Comparison of ENCODE assay signal across 8 mouse cellular contexts in genomic region chr6:71707511-71708501, GRCm38 (mm10). TPM values are rescaled to one million over a fixed set of nuclear protein-coding genes. Genes with fewer than 3 reads are reported as not detected.
DNase-seq lines count a peak whose midpoint lies in the region; ATAC-seq and TF ChIP-seq lines count a peak whose summit lies in the region.

Gene Reep1, plus strand, starts transcription at chr6:71707561.

- no peaks in the 10 kb centered on the region for H3K4me1 ChIP-seq in kidney, adult 2 months (ENCODE audit: control insufficient read depth, insufficient read depth, low read length)
- peaks cover 6% of the 10 kb centered on the region; the same call in 1 of the 2 replicates for H3K4me1 ChIP-seq in intestine, embryonic 14.5 days (replicated peaks; ENCODE audit: control insufficient read depth, insufficient read depth, low read length)
- H3K4me1 ChIP-seq in limb, embryonic 11.5 days (ENCODE audit: control insufficient read depth, insufficient read depth, low read length) = 0 out of 2 replicates have a peak, but pooled peaks cover 2% of the 10 kb centered on the region
- H3K4me1 ChIP-seq in midbrain, embryonic 14.5 days (ENCODE audit: control insufficient read depth, insufficient read depth, low read length) = peaks cover 12% of the 10 kb centered on the region

- no peaks in the 10 kb centered on the region for H3K9me3 ChIP-seq in intestine, embryonic 14.5 days (ENCODE audit: control insufficient read depth, low read length)
- H3K9me3 ChIP-seq in limb, embryonic 11.5 days (ENCODE audit: control insufficient read depth, low read length) = no peaks in the 10 kb centered on the region
- no peaks in the 10 kb centered on the region for H3K9me3 ChIP-seq in midbrain, embryonic 14.5 days (ENCODE audit: control insufficient read depth, low read length)

- no peaks in the 10 kb centered on the region for H3K36me3 ChIP-seq in kidney, adult 2 months (ENCODE audit: control insufficient read depth, insufficient read depth, low read length)
- no peaks in the 10 kb centered on the region for H3K36me3 ChIP-seq in intestine, embryonic 14.5 days (ENCODE audit: control insufficient read depth, insufficient read depth, low read length)
- no peaks in the 10 kb centered on the region for H3K36me3 ChIP-seq in limb, embryonic 11.5 days (ENCODE audit: control insufficient read depth, insufficient read depth, low read length)
- H3K36me3 ChIP-seq in midbrain, embryonic 14.5 days (ENCODE audit: control insufficient read depth, insufficient read depth, low read length) = no peaks in the 10 kb centered on the region

- H3K9ac ChIP-seq in intestine, embryonic 14.5 days (ENCODE audit: low read length) = peak within 1 kb of the TSS; percentile 56
- peak within 1 kb of the TSS; percentile 58 for H3K9ac ChIP-seq in limb, embryonic 11.5 days (ENCODE audit: low read length)
- H3K9ac ChIP-seq in midbrain, embryonic 14.5 days (replicated peaks; ENCODE audit: low read length) = peak within 1 kb of the TSS; percentile 76

- no peak for TF ChIP-seq POLR2A in kidney, adult 2 months (IDR thresholded peaks at IDR 0.05; ENCODE audit: low read depth, low read length)

- H3K4me3 ChIP-seq in kidney, adult 2 months (ENCODE audit: insufficient read depth, low read depth, low read length) = peak within 1 kb of the TSS; percentile 61
- H3K4me3 ChIP-seq in intestine, embryonic 14.5 days (ENCODE audit: low read depth, low read length) = peak within 1 kb of the TSS; percentile 61
- peak within 1 kb of the TSS; percentile 49 for H3K4me3 ChIP-seq in limb, embryonic 11.5 days (ENCODE audit: low read depth, low read length)
- H3K4me3 ChIP-seq in midbrain, embryonic 14.5 days (replicated peaks; ENCODE audit: low read depth, low read length) = peak within 1 kb of the TSS; percentile 71

- peak; percentile 24 for DNase-seq in kidney, adult 2 months
- DNase-seq in kidney, adult 11 months = no peak
- peak; percentile 83 for DNase-seq in embryo, embryonic 10 days (ENCODE audit: low spot score)
- DNase-seq in gastrocnemius, postnatal 25 days = peak; percentile 76
- peak; percentile 78 for DNase-seq in intestine, embryonic 14.5 days (ENCODE audit: low spot score)
- DNase-seq in limb, embryonic 11.5 days (ENCODE audit: low spot score) = peak; percentile 62
- DNase-seq in midbrain, embryonic 14.5 days = peak; percentile 88
- DNase-seq in testis, postnatal 14 days (ENCODE audit: low spot score) = peak; percentile 67

- 2% methylated on average over 91 of the region's 91 CpGs for whole genome bisulfite sequencing in kidney, adult 2 months
- WGBS in intestine, embryonic 14.5 days = 1% methylated on average over 84 of the region's 91 CpGs
- WGBS in limb, embryonic 11.5 days = under 1% methylated on average over 82 of the region's 91 CpGs
- WGBS in midbrain, embryonic 14.5 days = under 1% methylated on average over 83 of the region's 91 CpGs

- TF ChIP-seq CTCF in kidney, adult 2 months (conservative IDR thresholded peaks at IDR 0.05; ENCODE audit: insufficient read depth, insufficient read length, low read depth, low read length) = no peak

- ATAC-seq in intestine, embryonic 14.5 days (replicated peaks; ENCODE audit: low FRiP score, low TSS enrichment, low read depth) = peak; percentile 95
- ATAC-seq in limb, embryonic 11.5 days (ENCODE audit: insufficient number of reproducible peaks, low FRiP score, low TSS enrichment, low read depth) = peak; percentile 84
- peak; percentile 91 for ATAC-seq in midbrain, embryonic 14.5 days (ENCODE audit: low FRiP score, low TSS enrichment)

- H3K27me3 ChIP-seq in kidney, adult 2 months (replicated peaks; ENCODE audit: control insufficient read depth, insufficient read depth, low read length) = peaks cover 2% of the 10 kb centered on the region; the same call in 1 of the 2 replicates
- H3K27me3 ChIP-seq in intestine, embryonic 14.5 days (replicated peaks; ENCODE audit: control insufficient read depth, insufficient read depth, low read length) = peaks cover 18% of the 10 kb centered on the region
- H3K27me3 ChIP-seq in limb, embryonic 11.5 days (ENCODE audit: control insufficient read depth, insufficient read depth, low read length) = peaks cover 15% of the 10 kb centered on the region
- H3K27me3 ChIP-seq in midbrain, embryonic 14.5 days (ENCODE audit: control insufficient read depth, insufficient read depth, low read length) = no peaks in the 10 kb centered on the region

- H3K4me2 ChIP-seq in intestine, embryonic 14.5 days (ENCODE audit: low read length) = peak within 1 kb of the TSS; percentile 94
- peak within 1 kb of the TSS; percentile 83 for H3K4me2 ChIP-seq in limb, embryonic 11.5 days (ENCODE audit: low read depth, severe bottlenecking)
- H3K4me2 ChIP-seq in midbrain, embryonic 14.5 days (ENCODE audit: low read length) = peak within 1 kb of the TSS; percentile 73

- H3K27ac ChIP-seq in kidney, adult 2 months (ENCODE audit: insufficient read depth, low read depth, low read length) = no peak within 1 kb of the TSS
- no peak within 1 kb of the TSS for H3K27ac ChIP-seq in intestine, embryonic 14.5 days (ENCODE audit: low read depth)
- no peak within 1 kb of the TSS for H3K27ac ChIP-seq in limb, embryonic 11.5 days (replicated peaks; ENCODE audit: low read depth, low read length)
- H3K27ac ChIP-seq in midbrain, embryonic 14.5 days (replicated peaks; ENCODE audit: low read depth, low read length) = peak within 1 kb of the TSS; percentile 93

RNA-seq across cellular contexts. Expression of gene Reep1, which starts in this region (rescaled TPM):
- 0.61 and 1.5 TPM in 2 replicates for polyA plus RNA-seq in kidney, adult 2 months (2012; rRNA removed)
- total RNA-seq in gastrocnemius, postnatal 25 days (2021) = 10 to 100 TPM; 62.2 to 72.5 TPM
- 20.8 and 23.9 TPM in 2 replicates for polyA plus RNA-seq in intestine, embryonic 14.5 days (2014; fragmentation: Nextera tagmentation; extraction: Ambion mirVana)
- polyA plus RNA-seq in limb, embryonic 11.5 days (2014; fragmentation: Nextera tagmentation; extraction: Ambion mirVana) = 8.1 and 8.9 TPM in 2 replicates
- polyA plus RNA-seq in midbrain, embryonic 14.5 days (2014; fragmentation: Nextera tagmentation; extraction: Ambion mirVana) = 228 and 298 TPM in 2 replicates
